Mouse (Mus musculus) colon, adult 2 months (tissue): ENCODE data around the gene Gm13305. TPM values are rescaled to one million over a fixed set of nuclear protein-coding genes. Genes with fewer than 3 reads are reported as not detected.

ENCODE experiments used
- polyA plus RNA-seq: library from polyadenylated mRNA; depleted of rRNA; stranded (reverse); fragments of >200 nt; gene quantifications from 2 replicates; pipeline ENCODE4 v1.2.3, GENCODE M21; 2012; rRNA removed

Gm13305 gene
- polyA plus RNA-seq: 0.09 TPM in 1 of 2 replicates, not detected in the other

GRCm38 (mm10) chr4:42168503-42168902, at the start of gene Gm13305:
TSS of gene Gm13305 (minus strand) at chr4:42168603.

GRCm38 (mm10) chr4:42153136-42153535, 15.3 kb downstream of the Gm13305 start, which contains the start of gene Gm13306:
TSS of gene Gm13306 (plus strand) at chr4:42153436.

GRCm38 (mm10) chr4:42114517-42114916, 53.9 kb downstream of the Gm13305 start, which contains the start of gene Gm13304:
TSS of gene Gm13304 (plus strand) at chr4:42114817.

Other genes starting within 250 kb of the Gm13305 start
- gene Gm20878, start 227.0 kb downstream of the Gm13305 start, polyA plus RNA-seq: 0.69 and 0.74 TPM in 2 replicates
- not detected in 2 replicates for gene Fam205a4, start 202.5 kb downstream of the Gm13305 start, polyA plus RNA-seq
- 0.07 TPM in 1 of 2 replicates, not detected in the other for gene Gm21093, start 133.9 kb downstream of the Gm13305 start, polyA plus RNA-seq
- gene Gm3893, start 77.4 kb downstream of the Gm13305 start, polyA plus RNA-seq: not detected in 2 replicates
- not detected in 2 replicates for gene Gm13304, start 53.8 kb downstream of the Gm13305 start, polyA plus RNA-seq
- not detected in 2 replicates for gene Gm13306, start 15.2 kb downstream of the Gm13305 start, polyA plus RNA-seq
- not detected in 2 replicates for gene Gm10600, start 72.0 kb upstream of the Gm13305 start, polyA plus RNA-seq
- gene Ccl21b, start 87.2 kb upstream of the Gm13305 start, polyA plus RNA-seq: 6.7 TPM in 1 of 2 replicates, not detected in the other
- gene Gm21953, start 125.7 kb upstream of the Gm13305 start, polyA plus RNA-seq: not detected in 2 replicates
- gene Fam205a3, start 149.7 kb upstream of the Gm13305 start, polyA plus RNA-seq: 0.03 and 0.05 TPM in 2 replicates